Mouse (Mus musculus): ENCODE measurements around the gene Fam192a. TPM values are rescaled to one million over a fixed set of nuclear protein-coding genes. Genes with fewer than 3 reads are reported as not detected.
A peak's percentile ranks its signal among the peaks of the same experiment; 100 is the strongest.

Fam192a gene
- total RNA-seq, 2 experiments from 2014 or later: 42.1 to 44.5 TPM

DNA sequence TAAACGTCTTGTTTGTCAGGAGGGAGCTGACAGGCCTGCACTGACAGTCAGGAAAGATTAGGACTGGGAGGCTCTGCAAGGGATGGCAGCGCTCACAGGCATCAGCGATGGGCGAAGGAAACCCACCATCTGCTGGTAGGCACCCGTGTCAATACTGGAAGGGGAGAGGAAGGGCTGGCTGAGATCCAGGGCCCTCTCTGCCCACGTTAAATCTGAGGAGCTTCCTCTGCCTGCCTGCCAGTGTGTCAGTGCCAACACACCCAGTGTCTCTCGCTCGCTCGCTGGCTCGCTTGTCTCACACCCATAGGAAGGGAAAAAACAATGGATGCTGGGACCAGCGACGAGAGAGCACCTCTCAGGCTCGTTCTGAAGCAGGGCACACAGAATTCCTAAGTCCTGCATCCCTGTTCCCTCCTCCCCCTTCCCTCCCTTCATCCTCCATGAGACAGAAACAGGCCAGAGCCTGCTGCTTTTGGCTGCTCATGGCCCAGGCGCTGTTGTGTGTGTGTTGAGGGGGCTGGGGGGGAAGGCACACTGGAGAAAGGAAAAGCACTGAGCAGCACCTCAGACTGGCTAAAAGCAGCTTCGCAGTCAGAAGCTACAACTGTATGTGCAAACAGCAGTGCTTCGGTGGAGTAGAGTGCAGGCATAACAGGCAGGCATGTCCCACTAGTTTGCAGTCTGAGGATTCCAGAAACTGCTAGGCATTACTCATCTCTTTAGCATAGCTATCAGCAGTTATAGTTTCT lies 27.5 kb downstream of the Fam192a start:
- peak; percentile 80 to 91 for DNase-seq (ENCODE audit: low spot score in 2 of 2)

DNA sequence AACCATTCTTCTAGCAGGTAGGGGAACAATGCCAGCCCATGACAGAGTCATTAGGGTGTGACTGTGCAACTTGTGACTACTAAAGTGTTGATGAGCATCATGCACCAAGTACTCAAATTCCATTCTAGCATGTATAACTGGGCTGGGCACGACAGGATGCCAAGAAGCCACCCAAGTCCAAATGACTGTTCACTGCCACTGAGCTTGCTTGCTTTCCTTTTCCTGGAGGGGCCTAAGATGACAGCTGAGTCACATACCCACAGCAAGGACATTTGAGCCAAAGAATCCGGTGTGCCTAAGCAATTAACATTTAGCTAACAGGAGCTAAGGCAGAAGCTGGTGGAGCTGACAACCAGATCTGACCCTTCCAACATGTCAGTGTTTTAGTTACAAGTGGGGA lies 29.9 kb downstream of the Fam192a start:
- DNase-seq (ENCODE audit: low spot score in 2 of 2): no peak

DNA sequence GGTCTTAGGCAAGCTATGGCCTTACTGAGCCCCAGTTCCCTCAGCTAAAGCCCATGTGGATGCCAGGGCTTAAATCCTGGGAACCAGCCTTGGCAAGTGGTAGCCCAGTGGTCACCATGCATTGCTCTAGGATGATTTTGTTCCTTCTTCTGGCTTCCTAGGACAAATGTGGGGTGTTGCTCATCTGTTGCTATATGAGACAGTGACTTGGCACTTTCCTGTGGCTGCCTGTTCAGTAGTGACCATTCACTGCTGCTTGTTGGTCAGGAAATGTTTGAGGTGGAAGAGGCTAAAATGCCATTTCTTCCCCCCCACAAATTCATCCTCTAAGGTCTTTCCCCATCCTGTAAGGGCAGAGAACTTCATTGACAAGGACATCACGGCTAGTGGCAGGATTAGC lies 32.4 kb downstream of the Fam192a start:
- DNase-seq (ENCODE audit: low spot score in 2 of 2): no peak

- DNase-seq (ENCODE audit: low spot score in 2 of 2): no peak
Measured at GRCm38 (mm10) chr8:94568098-94568497, 33.7 kb downstream of the Fam192a start.

- peak in 1 of 2 experiments; percentile 54 for DNase-seq (ENCODE audit: low spot score in 2 of 2)
Measured at GRCm38 (mm10) chr8:94567159-94567849, 34.5 kb downstream of the Fam192a start.

GRCm38 (mm10) chr8:94566446-94567158 lies 35.2 kb downstream of the Fam192a start:
- DNase-seq (ENCODE audit: low spot score in 2 of 2): no peak

DNA sequence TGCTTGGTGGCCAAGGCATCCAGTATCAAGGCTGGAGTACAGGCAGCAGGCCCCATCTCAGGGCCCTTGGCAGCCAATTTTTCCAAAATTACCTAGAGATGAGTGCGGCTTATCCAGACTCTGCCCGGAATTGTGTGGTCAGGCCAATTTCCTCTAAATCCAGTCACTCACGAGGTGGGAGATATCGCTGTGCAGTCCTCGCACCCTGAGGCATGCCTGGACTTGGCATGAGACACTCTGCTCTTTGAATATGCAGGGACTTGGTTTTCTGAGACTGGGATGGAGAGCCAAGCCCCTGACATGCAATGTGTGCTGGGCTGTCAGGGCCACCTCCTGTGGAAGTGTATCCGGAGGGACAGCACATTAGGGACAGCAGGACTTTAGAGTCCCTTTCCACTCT lies 35.8 kb downstream of the Fam192a start:
- no peak for DNase-seq (ENCODE audit: low spot score in 2 of 2)

DNA sequence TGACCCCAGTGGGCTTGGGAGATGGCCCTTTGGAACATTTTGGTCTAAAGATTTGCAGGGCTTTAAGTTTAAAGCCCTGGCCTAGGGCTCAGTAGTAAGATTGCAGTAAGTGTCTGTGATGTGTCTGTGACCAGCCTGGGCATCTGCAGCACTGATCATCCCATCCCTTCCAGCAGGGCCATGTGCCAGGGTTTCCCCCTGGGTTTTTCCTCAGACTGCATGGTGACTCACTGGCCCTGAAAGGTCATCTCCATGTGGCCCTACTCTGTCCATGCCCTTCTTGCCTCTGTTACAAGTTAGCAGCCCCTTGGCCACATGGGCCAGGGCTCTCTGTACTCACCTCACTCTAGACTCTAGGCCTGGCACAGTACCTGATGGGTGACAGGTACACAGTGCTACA lies 37.4 kb downstream of the Fam192a start:
- DNase-seq (ENCODE audit: low spot score in 2 of 2): no peak

DNA sequence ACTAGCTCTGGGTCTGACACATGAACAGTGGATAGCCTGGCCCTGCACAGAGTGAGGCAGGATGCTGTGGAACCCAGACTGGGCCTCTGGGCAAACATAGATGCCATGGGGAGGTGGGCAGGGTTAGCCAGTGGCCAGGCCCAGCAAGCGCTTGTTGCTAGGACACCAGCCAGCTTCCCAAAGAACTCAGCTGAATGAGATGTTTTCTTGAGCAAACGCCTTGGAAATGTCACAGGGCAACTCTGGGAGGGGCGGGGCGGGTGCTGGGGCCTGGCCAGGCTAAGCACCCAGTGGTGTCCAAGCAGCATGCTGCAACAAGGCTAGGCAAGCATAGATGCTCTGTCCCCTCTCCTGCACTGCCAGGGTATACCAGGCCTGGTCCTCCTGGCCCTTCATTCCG lies 40.5 kb downstream of the Fam192a start:
- no peak for DNase-seq (ENCODE audit: low spot score in 2 of 2)

GRCm38 (mm10) chr8:94557281-94557680 lies 44.5 kb downstream of the Fam192a start:
- no peak for DNase-seq (ENCODE audit: low spot score in 2 of 2)

DNA sequence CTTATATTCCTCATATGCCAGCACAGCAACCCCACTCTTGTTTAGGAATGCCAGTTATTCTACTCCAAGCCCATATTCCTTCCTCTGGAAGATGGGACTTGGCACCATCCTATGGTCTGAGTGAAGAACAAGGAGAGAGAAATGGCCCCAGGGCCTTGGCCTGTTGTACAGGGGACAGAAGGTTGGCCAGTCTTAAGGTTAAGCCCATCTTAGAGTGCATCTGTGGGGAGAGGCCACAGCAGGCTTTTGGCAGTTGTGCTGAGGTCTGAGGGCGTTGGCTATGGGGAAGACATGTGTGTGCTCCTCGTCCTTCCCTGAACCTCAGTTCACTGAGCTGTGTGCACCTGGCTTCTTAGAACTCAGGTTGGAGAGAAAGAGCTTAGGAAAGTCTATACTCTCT lies 49.1 kb downstream of the Fam192a start:
- DNase-seq (ENCODE audit: low spot score in 2 of 2): no peak

GRCm38 (mm10) chr8:94551471-94552422 lies 50.0 kb downstream of the Fam192a start:
- peak; percentile 74 to 90 for DNase-seq (ENCODE audit: low spot score in 2 of 2)

DNA sequence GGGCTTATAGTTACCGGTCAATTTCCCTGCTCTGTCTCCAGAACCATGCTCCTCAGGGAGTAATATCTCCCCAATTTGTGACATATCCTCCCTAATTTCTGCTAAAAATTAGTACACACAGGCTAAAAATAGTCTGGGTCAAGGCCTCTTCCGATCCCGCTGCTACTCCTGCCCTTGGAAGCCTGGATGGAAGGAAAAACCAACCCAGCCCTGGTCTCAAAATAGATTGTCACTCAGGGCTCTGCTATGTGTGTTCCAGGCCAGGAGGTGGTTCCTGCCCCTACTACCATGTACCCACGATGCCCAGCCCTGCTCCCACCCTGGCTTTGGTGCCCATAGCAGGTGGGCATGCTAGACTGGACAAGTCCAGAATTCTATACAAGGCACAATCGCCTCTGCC lies 51.8 kb downstream of the Fam192a start:
- DNase-seq (ENCODE audit: low spot score in 2 of 2): no peak

DNA sequence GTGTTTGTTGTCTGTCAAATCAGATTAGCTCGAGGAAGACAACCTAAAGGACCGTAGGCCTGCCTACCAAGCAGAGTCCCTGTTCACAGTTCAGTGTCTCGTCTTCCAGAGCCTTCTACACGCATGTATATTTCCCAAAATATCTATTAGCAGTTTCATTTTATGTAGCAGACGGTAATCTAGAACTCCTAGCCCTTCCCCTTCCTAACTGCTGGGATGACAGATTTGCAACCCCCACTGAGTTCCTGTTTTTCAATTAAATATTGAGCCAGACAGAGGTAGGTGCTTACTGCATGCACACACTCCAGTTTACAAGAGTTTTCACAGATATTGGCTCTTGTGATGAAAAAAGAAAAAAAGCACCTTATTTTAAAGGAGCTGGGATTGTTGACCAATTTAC lies 52.3 kb downstream of the Fam192a start:
- no peak for DNase-seq (ENCODE audit: low spot score in 2 of 2)

DNA sequence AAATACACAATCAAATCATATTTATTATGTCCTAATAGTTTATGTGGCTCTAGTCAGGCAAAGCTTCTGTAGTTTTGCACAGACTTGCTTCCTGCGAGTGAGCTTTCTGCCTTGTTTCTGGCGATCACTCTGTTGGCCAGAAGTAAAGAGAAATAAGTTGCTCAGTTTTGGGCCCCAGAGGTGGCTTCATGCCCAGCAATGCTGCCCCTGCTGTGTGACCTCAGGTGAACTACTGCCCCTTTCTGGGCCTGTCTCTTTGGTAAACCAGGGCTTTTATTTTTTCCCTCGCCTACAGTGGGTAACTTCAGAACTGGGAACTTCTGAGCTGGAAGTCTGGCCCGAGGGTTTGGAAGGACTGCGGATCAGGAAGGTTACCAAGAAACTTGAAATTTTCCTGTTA lies 52.8 kb downstream of the Fam192a start:
- DNase-seq (ENCODE audit: low spot score in 2 of 2): no peak

GRCm38 (mm10) chr8:94543981-94544380 lies 57.8 kb downstream of the Fam192a start:
- no peak for DNase-seq (ENCODE audit: low spot score in 2 of 2)

DNA sequence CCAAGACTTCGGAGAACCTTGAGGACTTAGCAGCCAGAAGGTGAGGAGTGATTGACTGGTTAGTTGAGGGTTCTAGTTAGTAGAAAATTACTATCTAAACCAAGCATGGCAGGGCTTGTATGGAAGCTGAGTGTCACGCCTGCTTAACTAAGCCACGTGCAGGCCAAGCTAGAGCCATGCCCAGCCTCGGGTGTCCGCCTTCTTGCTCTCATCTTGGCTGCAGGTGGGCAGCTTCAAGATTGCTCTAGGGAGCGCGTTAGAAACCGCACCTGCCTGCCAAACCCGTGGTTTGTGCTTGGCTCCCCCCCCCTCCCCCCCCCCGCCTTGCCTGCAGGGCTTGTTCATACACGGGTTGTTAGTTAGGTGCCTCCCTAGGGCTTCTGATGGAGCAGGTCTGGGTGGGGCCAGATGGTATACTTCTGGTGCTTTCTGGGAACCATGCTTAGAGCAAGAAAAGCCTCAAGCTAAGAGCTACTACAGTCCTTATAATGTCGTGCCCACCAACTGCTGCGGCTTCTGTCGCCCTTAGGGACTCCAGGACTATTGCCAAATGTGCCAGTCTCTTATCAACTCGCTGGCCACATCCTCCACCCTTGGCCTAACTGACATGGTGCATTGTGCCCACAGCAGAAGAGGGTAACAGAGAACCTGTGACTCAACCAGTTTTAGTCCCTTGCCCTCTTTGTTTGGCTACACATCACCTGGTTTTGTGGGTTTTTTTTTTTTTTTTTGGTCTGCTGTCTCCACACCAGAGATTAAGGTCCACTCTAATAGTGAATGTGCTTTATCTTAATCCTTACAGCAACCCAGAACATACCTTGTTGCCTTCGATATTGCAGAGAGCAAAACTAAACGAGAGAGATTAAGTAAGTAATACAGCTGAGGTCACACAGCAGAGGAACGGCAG lies 60.7 kb downstream of the Fam192a start:
- no peak for DNase-seq (ENCODE audit: low spot score in 2 of 2)

DNA sequence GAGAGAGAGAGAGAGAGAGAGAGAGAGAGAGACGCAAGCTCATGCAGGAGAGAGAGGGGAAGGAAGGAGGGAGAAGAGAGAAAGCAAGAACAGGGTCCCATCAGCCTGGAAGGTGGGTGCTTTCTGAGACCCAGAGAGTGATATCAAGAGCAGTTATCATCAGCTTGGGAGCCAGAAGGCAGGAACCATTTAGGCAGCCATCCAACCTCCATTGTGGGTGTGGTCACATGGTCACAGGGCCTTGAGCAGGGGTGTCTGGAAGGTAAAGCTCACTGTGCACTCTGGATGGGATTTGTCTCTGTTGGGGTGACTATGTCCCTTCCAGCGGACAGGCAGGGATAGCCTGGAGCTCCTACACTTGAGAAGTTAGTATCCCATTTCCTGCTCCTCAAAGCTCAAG lies 61.8 kb downstream of the Fam192a start:
- no peak for DNase-seq (ENCODE audit: low spot score in 2 of 2)

- no peak for DNase-seq (ENCODE audit: low spot score in 2 of 2)
Measured at GRCm38 (mm10) chr8:94537456-94537855, 64.3 kb downstream of the Fam192a start.

- DNase-seq (ENCODE audit: low spot score in 2 of 2): no peak
Measured at GRCm38 (mm10) chr8:94535631-94536030, 66.2 kb downstream of the Fam192a start.
